Mouse (Mus musculus) CD4-positive naive resting alpha-beta T cell, adult 76 days (primary cell): ENCODE measurements around the gene Mpp6. TPM values are rescaled to one million over a fixed set of nuclear protein-coding genes. Genes with fewer than 3 reads are reported as not detected.

Experiments used
- total RNA-seq: library from RNA; stranded (reverse); gene quantifications from one replicate; pipeline ENCODE4 v1.2.4, GENCODE M21; 2023

The Mpp6 gene
- 34.6 TPM for total RNA-seq

GRCm38 (mm10) chr6:50109757-50110378, at the start of gene Mpp6:
Mpp6 (plus strand) TSS chr6:50110241.

Other genes starting within 250 kb of the Mpp6 start
- gene Gsdme, start 153.6 kb downstream of the Mpp6 start, total RNA-seq: 0.76 TPM